Mouse (Mus musculus) splenic B cell, adult 2 months (primary cell): Measurements from ENCODE around the gene Gm11146.

Experiments used
- DNase-seq: peaks from one replicate; pipeline ENCODE4 v3.0.0-alpha.2; 2011; ENCODE audit warnings: low read depth, low spot score
- H3K27me3 ChIP-seq: 2 replicates; pipeline ENCODE4 v1.6.1; 2012; ENCODE audit warnings: mild to moderate bottlenecking, low read length, moderate library complexity, mixed read lengths; ENCODE audit not compliant: control insufficient read depth, poor library complexity, insufficient read depth, severe bottlenecking
- H3K36me3 ChIP-seq: 2 replicates; pipeline ENCODE4 v1.6.1; 2012; ENCODE audit warnings: mild to moderate bottlenecking, low read length, moderate library complexity, mixed read lengths; ENCODE audit not compliant: control insufficient read depth, poor library complexity, insufficient read depth, severe bottlenecking

Gm11146 gene

DNA sequence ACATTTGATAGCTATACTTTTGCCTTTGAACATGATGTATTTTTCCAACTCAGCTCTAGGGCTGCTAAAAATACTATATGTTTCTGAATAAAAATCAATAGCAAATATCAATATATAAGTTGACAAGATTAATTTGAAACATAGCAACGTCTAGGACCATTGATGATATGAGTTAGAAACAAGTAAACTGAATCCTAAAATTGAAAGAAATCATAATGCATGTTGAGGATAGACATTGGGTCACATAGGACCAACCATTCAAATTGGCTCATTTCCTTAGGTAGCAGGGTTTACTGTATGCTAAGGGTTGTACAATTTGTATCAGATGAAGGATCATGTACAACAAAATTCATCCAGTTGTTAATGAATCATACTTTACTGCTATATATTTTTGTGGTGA is at the start of gene Gm11146:
Gm11146 (minus strand) TSS at position 101 of the 400 bp plus-strand sequence.
- no peaks in the 10 kb centered on the region for H3K27me3 ChIP-seq
- DNase-seq, result no peak
- H3K36me3 ChIP-seq, result no peaks in the 10 kb centered on the region

DNA sequence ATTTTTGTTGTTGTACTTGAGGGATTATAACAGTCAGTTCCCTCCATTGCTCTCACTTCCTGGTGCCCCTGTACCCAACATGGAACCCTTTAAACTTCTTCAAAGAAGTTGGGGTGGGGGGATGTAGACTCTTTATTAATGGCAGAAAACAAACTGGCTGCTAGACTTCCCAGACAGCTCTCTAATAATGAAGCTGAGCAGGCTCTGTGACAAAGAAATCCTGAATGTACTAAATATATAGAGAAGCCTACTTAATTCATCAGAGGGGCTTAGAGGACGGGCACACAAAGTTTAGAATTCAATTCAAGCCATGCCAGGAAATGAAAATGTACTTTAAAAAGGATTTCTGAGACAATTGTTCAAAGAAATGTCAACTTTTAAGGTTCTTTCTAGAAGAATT is 48.7 kb upstream of the Gm11146 start:
- no peaks in the 10 kb centered on the region for H3K27me3 ChIP-seq
- no peaks in the 10 kb centered on the region for H3K36me3 ChIP-seq
- DNase-seq, result no peak

GRCm38 (mm10) chr16:77649006-77649405 is 47.1 kb upstream of the Gm11146 start:
- no peak for DNase-seq
- H3K27me3 ChIP-seq, result no peaks in the 10 kb centered on the region

DNA sequence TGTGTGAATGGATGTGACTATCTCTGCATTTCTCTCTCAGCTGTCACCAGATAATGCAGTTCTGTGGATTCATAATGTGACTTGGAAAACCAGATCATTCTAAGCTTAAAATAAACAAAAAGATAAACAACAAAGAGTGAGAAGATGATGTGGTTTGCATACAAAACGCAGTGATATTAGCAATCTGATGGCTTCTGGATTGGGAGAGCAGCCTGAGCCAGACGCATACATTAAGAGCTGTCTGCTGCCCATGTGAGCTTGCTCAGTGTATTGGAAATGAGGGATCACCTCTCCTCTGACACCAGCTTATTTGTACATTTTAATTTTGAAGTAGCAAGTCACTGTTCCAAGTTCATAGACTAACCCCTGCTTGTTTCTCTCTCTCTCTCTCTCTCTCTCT is 46.3 kb upstream of the Gm11146 start:
- no peaks in the 10 kb centered on the region for H3K27me3 ChIP-seq
- H3K36me3 ChIP-seq, result no peaks in the 10 kb centered on the region
- no peak for DNase-seq

More at GRCm38 (mm10) chr16:77649006-77649405, 47.1 kb upstream of the Gm11146 start:
- no peaks in the 10 kb centered on the region for H3K36me3 ChIP-seq

DNA sequence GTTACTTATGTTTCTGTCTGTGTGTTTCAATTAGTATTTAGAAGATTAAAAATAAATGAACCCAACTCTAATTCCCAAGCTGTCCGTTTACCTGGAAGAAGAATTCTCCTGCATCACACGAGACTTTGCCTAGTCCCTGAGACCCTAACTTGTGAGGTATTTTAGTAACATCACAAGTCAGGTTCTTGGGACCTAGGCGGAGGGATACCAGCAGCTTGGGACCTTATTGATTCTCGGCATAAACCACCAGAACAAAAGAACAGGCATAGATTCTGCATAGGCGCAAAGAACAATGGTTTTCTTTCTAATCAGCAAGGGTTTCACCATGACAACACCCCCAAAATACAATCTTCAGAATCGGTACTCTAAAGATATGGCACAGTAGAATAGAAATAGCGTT is 44.3 kb upstream of the Gm11146 start:
- no peak for DNase-seq
- Histone ChIP-seq H3K27me3 (no peaks in the 10 kb centered on the region), H3K36me3 (no peaks in the 10 kb centered on the region)

DNA sequence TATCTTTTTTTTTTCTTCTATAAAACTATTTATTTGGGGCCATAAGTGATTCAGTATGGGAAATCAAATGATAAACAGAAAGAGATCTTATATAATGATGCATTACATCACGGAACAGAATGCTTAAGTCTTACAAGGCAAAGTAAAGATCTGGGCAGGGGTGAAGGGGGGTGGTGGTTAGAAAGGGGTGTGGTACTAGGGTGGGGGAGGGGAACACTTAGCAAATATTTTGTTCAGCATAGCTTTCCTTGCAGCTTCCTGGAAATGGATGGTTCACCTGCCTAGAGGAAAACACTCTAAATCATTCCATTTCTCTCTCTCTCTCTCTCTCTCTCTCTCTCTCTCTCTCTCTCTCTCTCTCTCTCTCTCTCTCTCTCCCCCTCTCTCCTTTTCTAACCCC is 43.1 kb upstream of the Gm11146 start:
- no peaks in the 10 kb centered on the region for H3K27me3 ChIP-seq
- H3K36me3 ChIP-seq, result no peaks in the 10 kb centered on the region
- no peak for DNase-seq

- DNase-seq, result peak; percentile 10
- Histone ChIP-seq H3K27me3 (no peaks in the 10 kb centered on the region), H3K36me3 (no peaks in the 10 kb centered on the region)
Measured at GRCm38 (mm10) chr16:77643871-77644720, 42.2 kb upstream of the Gm11146 start.

DNA sequence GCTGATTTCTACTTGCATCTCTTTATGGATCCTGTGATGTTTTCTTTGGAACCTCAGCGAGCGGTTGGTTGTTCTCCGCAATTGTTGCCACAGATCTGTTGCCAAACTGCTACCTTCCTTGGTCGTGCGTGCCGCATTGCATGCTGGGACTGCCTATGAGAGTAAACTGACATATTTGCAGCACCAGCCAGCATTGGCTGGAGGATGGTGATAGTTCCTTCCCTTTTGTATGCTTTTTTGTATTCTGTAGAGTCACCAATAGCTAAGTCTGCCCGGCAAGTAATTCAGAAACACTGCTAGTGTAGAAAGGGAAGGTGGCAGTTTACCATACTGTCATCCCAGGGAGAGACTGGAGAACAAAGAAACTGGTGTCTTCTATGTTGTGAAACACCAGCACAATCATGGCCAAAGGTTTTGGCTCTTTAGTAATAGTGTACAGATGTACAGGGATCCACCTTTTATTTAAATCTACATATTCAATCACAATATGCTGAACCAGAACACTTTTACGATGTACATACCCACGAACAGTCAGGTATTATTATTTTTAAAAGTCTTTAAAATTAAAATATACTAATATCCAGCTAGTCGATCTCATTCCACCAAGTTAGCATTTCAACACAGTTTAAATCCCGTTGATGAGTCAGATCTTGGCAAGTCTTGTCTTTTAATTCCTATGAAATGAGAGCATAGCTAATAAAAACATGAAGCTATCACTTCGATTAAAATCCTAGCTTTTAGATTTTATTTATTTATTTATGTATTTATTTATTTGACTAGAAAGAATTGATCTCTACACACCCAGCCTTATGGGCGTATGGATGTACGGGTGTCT is 41.4 kb upstream of the Gm11146 start:
- no peak for DNase-seq

DNA sequence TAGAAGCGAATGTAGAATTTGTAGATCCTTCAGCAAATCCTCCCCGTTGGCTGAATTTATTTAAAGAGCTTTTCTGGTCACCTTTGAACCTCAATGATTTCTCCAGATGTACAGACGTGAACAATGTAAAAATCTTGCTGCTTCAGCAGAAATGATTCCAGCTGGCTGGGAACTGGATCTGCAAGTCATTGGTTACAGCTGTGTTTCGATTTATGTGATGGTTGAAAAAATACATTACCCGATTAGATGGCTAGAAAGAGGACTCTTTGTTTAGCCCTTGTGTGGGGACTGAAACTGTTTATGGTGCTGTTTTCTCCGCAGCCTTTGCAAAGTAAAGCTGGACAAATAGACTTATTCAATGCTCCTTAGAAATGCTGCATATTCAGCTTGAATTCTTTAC is 34.6 kb upstream of the Gm11146 start:
- Histone ChIP-seq H3K36me3 (no peaks in the 10 kb centered on the region), H3K27me3 (no peaks in the 10 kb centered on the region)
- no peak for DNase-seq

More for the DNA sequence above, 41.4 kb upstream of the Gm11146 start:
- H3K27me3 ChIP-seq, result no peaks in the 10 kb centered on the region
- H3K36me3 ChIP-seq, result no peaks in the 10 kb centered on the region

DNA sequence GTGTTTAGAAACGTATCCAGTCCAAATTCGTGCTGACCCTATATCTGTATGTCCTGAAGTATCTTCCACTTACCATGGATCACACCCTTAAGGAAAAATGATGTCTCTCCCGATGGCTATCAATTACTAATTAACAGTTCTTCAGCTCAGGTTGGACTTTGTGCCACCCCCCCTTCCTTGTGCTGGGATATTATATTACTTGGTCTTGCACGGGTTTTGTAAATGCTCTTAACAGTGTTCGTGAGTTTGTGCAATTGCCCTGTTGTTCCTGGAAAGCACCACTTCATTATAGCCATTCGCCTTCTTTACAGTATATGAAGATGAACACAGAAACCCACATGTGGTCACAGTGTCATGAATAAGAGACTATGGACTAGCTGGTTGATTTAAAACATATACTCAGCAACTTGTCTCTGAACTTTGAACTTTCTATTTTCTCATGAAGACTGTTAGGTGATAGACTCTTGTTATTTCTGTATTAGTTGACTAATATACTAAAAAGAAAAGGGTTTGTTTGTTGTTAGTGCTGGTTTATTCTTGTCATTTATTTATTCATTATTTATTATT is 30.5 kb upstream of the Gm11146 start:
- no peak for DNase-seq
- H3K36me3 ChIP-seq, result no peaks in the 10 kb centered on the region
- no peaks in the 10 kb centered on the region for H3K27me3 ChIP-seq

- no peaks in the 10 kb centered on the region for H3K36me3 ChIP-seq
- H3K27me3 ChIP-seq, result no peaks in the 10 kb centered on the region
- DNase-seq, result no peak
Measured at GRCm38 (mm10) chr16:77622681-77623080, 20.8 kb upstream of the Gm11146 start.

GRCm38 (mm10) chr16:77602581-77602980 is 687 bp upstream of the Gm11146 start:
- no peak for DNase-seq
- Histone ChIP-seq H3K27me3 (no peaks in the 10 kb centered on the region), H3K36me3 (no peaks in the 10 kb centered on the region)

DNA sequence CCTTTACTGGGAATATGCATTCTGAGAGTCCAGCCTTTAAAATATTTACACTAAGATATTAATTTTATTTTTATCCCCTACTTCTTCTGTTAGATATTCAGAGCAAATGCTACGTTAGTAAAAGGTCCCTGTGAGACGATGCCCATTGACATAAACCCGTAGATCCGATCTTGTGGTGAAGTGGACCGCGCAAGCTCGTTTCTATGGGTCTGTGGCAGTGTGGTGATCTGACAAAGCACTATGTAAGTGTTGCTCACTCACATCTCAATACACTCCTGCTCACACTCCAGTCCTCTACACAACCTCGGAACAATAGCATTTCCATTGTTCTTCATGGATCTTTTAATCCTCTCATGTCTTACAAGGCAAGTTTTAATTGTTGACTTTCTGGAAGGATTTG is 3.1 kb downstream of the Gm11146 start:
- DNase-seq, result no peak
- H3K27me3 ChIP-seq, result no peaks in the 10 kb centered on the region
- no peaks in the 10 kb centered on the region for H3K36me3 ChIP-seq

- no peaks in the 10 kb centered on the region for H3K27me3 ChIP-seq
- no peak for DNase-seq
Measured at GRCm38 (mm10) chr16:77596556-77596955, 5.3 kb downstream of the Gm11146 start.

DNA sequence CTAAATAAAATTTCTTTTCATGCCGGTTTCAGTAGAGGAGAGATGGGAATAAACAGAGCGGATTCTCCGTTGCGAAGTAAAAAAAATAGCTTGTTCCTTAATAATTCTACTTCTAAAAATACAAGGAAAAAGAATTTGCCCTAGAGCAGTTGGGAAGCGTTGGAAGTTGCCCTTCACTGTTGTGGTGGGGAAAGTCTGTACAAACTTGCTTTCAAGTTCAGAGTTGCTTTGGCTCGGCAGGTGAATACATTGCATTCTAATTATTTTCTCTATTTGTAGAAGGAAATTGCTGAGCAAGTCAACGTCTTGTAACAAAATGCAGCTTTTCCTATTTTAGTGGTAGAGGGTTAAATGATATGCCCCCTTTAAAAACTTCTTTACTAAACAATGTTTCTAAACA is 6.2 kb downstream of the Gm11146 start:
- H3K36me3 ChIP-seq, result no peaks in the 10 kb centered on the region
- no peaks in the 10 kb centered on the region for H3K27me3 ChIP-seq
- DNase-seq, result no peak

More at GRCm38 (mm10) chr16:77596556-77596955, 5.3 kb downstream of the Gm11146 start:
- H3K36me3 ChIP-seq, result no peaks in the 10 kb centered on the region
